Mouse (Mus musculus) urinary bladder, adult 18-20 months (tissue): ENCODE data around the gene Fibp.

Source experiments
- DNase-seq, 2 experiments: peaks; one replicate each; pipeline ENCODE4 v3.0.0; 2022; ENCODE audit warnings: low spot score in 2 of 2, mixed read lengths in 2 of 2

The Fibp gene

GRCm38 (mm10) chr19:5463791-5464562, 3.6 kb downstream of the Fibp start:
- DNase-seq: no peak

GRCm38 (mm10) chr19:5465037-5465436, 4.6 kb downstream of the Fibp start:
- DNase-seq: no peak

GRCm38 (mm10) chr19:5466916-5467500, 6.6 kb downstream of the Fibp start:
- DNase-seq: no peak

GRCm38 (mm10) chr19:5468374-5468773, 8.0 kb downstream of the Fibp start, which contains the start of gene Ctsw:
Gene Ctsw (minus strand): TSS chr19:5468507.
- no peak for DNase-seq

GRCm38 (mm10) chr19:5471846-5472245, 11.4 kb downstream of the Fibp start:
- no peak for DNase-seq

- DNase-seq: no peak
Measured at GRCm38 (mm10) chr19:5472857-5473256, 12.4 kb downstream of the Fibp start.

- DNase-seq: peak; percentile 72 to 82
Measured at GRCm38 (mm10) chr19:5473720-5474119, 13.3 kb downstream of the Fibp start, which contains the start of gene Efemp2. Gene Efemp2 (plus strand): TSS chr19:5473954.

- DNase-seq: peak in 1 of 2 experiments; percentile 30
Measured at GRCm38 (mm10) chr19:5474281-5475068, 14.1 kb downstream of the Fibp start.

GRCm38 (mm10) chr19:5475069-5475714, 14.8 kb downstream of the Fibp start:
- no peak for DNase-seq

- no peak for DNase-seq
Measured at GRCm38 (mm10) chr19:5477004-5477667, 16.7 kb downstream of the Fibp start.

- peak in 1 of 2 experiments; percentile 36 for DNase-seq
Measured at GRCm38 (mm10) chr19:5477668-5478300, 17.4 kb downstream of the Fibp start.

GRCm38 (mm10) chr19:5480016-5480415, 19.6 kb downstream of the Fibp start:
- no peak for DNase-seq

GRCm38 (mm10) chr19:5481398-5481797, 21.0 kb downstream of the Fibp start:
- DNase-seq: no peak

- DNase-seq: no peak
Measured at GRCm38 (mm10) chr19:5483386-5484359, 23.3 kb downstream of the Fibp start.

- no peak for DNase-seq
Measured at GRCm38 (mm10) chr19:5484496-5484895, 24.1 kb downstream of the Fibp start.

- no peak for DNase-seq
Measured at GRCm38 (mm10) chr19:5485371-5485770, 25.0 kb downstream of the Fibp start.

GRCm38 (mm10) chr19:5485821-5486220, 25.4 kb downstream of the Fibp start:
- no peak for DNase-seq

- no peak for DNase-seq
Measured at GRCm38 (mm10) chr19:5486286-5486685, 25.9 kb downstream of the Fibp start.

GRCm38 (mm10) chr19:5486771-5487170, 26.4 kb downstream of the Fibp start:
- no peak for DNase-seq
